Mouse (Mus musculus): Measurements from ENCODE around the gene Wnt16.
"Not testable (repeated sequence)": the region's sequence is repeated elsewhere in the genome, so short reads cannot be mapped to it uniquely, and the experiment has no call there.

Wnt16 gene

DNA sequence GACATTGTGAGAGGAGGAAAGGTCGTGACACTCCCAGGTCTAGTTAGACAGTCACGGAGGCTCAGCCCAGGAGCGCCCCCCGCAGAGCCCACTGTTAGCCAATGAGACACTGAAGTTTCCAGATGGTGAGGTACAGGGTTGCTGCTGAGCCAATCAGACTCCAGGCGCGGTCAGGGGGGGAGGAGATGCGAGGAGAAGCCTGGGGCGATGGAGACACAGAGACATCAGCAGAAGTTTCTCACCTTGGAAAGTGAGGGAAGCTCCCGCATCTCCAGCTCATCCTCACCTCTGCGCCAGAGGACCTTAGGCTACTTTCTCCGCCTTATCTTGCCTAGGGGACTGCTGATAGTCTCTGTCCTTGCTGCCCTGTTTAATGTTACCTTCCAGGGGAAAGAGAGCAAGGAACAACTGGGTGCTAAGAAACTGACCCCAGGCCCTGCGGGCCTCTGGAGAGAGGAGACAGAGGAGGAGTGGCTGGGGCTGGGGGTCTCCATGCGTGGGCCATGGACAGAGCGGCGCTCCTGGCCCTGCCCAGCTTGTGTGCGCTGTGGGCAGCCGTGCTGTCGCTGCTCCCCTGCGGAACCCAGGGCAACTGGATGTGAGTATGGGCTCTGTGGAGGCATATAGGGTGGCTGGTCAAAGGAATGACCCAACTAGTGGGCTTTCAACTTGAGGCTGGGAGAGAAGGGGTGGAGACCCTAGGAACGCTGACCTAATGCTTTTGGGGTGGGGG is at the start of gene Wnt16:
Gene Wnt16 (plus strand): TSS at position 224 of the 733 bp plus-strand sequence.
- DNase-seq, result peak; percentile 11

DNA sequence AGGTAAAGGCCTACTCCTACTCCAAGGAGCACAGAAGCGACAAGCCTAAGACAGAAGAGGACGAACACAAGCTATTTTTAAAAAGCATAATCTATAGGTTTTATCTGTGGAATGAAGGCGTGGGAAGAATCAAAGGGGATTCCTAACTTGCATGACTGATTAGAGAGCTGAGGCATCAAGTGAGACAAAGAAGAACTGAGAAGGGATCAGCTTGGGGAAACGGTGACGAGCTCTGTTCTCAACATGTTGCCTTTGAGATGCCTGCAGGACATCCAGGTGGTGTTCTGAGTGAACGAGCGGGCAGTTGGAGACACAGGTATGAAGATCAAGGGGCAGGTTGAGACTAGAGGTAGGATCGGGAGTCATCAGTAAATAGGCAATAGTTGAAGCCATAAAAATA is 44.7 kb upstream of the Wnt16 start:
- no peak for DNase-seq

DNA sequence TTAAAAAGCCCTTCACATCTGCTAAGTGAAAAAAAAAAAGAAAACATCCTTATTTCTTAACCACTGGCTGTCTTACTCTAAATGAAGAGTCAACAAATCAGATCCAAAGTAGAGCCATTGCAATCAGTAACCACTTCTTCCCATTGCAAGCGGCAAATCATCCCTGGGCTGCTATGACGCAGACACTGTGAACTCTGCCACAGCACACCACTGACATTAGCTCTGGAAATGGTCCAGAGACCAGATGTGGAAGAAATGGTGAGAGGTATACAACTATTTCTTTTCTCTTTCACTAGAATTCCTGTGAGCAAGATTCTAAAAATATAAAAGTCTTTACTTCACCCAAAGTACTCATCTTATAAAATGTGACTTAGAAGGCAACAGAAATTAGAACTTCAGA is 41.3 kb upstream of the Wnt16 start:
- no peak for DNase-seq

DNA sequence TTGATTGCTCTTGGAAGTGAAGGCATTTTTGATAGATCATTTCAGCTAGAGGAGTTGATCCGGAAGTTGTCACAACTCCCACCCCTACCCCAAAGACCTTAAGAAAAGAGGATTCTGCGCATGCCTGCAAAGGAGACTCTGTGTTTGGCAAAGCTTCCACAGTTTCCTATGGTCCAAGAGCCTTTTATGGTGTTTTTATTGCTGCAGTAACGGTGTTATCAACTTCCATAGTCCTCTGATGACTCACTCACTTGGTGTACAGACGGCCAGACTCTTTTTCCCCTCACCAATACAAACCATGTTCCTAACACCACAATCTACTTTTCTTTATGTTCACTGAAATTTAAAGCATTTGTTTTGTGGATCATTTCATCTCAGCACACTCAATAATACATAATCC is 29.2 kb upstream of the Wnt16 start:
- no peak for DNase-seq

- DNase-seq, result no peak
These were observed 25.5 kb upstream of the Wnt16 start for GRCm38 (mm10) chr6:22262519-22262918.

DNA sequence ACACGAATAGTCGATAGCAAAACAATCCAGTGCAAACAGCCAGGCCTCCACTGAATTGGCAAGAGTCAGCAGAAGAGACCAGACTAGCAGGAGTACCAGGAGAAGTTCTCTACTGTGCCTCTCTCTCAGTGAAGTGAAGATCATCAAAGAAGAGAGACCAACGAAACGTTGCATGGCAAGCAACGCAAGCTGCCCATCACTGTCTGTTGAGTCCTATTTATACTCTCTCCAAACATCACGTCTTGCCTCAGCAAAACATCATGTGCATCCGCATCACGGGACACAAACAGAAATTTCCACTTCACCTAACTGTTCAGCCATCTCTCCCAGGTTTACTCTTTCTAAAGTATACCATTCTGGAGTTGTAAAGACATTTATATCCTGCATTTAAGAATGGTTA is 23.9 kb upstream of the Wnt16 start:
- DNase-seq, result not testable (repeated sequence)

GRCm38 (mm10) chr6:22266018-22266417 is 22.0 kb upstream of the Wnt16 start:
- DNase-seq, result no peak

GRCm38 (mm10) chr6:22267807-22268667 is 20.0 kb upstream of the Wnt16 start:
- no peak for DNase-seq

DNA sequence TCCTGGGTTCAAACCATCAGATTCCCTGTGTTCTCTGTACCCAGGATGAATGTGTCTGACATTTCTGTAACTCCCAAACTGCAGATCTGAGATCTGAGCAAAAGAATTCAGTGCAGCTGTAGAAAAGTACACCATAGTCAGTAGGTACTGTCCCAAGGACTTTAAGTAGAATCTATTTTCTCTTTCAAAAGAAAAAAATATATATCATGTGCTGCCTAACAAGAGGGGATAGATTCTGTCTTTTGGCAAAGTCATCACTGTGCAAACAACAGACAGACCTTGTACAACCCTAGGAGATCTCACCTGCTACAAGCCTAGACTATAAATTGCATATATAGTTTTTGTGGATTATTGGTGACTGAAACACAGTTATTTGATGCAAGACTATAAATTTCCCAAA is 19.4 kb upstream of the Wnt16 start:
- no peak for DNase-seq

DNA sequence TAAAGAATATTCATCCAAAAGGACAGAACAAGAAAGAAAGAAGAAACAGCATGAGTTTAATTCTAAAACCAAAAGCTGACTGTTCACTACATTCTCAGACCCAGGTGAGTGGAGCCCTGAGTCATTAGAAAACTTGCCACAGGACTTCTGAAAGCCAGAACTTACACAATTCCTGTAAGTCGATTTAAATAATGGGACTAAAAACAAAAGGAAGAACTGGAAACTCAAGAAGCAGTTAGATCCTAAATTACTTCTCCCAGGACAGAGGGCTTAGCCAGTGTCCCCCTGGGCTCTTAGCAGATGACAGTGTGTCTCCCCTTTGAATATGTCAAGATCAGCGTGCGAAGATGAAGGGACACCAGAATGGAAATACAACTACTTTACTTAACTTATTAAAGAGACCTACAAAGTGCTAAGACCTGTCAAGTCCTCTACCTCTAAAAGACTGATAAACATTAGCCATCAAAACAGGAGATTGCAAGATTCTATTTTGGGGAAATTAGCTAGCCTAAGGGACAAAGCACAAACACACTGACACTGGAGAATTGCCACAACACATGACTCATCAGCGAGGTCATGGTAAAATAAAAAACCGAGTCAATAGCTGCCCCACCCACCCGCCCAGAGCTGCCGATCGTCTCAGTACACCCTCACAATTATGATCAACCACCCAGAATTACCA is 18.0 kb upstream of the Wnt16 start:
- no peak for DNase-seq

GRCm38 (mm10) chr6:22277941-22278340 is 10.1 kb upstream of the Wnt16 start:
- no peak for DNase-seq

DNA sequence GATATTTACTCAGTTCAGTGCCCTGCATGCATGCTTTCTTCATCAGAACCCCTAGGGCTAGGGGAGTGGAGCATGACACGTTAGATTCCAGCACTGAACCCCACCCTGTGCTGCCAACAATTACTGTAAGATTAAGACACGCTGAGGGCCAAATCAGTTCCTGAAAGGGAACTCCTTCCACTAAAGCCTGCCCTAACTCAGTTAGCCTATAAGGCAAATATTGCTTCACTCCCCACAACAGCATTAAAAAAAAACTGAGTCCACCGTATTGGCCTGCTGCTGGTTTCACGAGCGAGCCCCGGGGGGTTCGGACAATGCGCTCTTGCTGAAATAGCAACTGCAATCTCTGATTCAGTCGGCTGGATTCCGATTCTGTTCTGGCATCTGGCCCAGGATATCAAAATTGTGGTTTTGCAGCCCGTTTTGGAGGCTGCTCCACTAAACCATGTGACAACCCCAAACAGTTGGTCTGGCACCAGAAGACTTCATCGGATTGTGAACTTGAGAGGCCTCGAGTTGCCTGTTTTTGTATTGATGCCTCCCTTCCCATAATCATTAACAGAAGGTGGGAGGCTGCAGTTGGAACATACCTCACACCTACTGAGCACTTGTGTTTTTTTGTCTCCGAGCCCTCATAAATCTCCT is 7.7 kb upstream of the Wnt16 start:
- DNase-seq, result no peak

- DNase-seq, result no peak
These were observed 5.6 kb upstream of the Wnt16 start for GRCm38 (mm10) chr6:22282405-22282804.

DNA sequence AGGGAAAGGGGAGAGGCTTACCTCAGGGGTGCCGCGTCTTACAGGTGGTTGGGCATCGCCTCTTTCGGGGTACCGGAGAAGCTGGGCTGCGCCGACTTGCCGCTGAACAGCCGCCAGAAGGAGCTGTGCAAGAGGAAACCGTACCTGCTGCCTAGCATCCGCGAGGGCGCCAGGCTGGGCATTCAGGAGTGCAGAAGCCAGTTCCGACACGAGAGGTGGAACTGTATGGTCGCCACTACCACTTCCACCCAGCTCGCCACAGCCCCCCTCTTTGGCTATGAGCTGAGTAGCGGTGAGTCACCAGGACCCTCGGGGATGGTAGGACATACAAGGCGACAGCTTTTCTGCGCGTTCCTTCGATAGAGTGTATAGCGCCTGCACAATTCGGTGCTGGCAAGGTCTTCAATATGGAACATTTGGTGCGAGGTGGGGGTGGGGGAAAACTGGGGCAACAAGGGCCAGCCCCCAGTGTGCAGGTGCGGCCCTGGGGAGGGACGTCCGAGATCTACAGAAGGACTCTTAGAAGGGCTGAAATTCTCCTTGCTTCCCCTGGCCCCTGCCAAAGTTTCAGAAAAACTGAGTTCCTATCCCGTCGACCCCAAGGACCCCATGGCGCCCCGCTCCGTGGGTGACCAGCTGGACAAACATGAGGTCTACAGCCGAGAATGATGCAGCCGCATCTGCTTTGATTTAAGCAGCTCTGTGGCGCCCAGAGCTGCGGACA is 872 bp downstream of the Wnt16 start:
- DNase-seq, result peak; percentile 56

DNA sequence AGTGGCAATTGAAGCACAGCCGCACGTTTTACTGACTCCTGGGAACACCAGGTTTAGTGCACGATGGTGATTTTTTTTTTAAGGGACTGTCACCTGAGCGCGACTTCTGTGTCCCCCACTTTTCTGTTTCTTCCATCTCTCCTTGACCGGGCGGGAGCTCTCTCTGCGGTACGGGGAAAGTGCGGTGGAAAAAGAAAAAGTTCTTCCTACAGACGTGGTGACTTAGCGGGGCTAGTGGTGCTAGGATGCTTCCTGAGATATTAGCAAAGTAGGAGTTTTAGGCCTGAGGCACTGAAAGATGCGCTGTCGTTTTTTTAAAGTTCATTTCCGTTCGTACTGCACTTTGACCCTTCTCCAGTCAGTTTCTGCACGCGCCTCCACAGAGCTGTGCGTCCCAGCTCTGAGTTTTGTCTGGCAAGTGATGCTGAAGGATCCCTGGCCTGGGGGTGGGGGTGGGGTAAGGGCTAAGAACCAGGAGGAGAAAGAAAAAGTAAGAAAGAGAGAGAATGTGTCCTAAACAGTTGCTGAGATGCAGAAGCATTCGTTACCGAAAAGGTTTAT is 1.5 kb downstream of the Wnt16 start:
- DNase-seq, result no peak

- DNase-seq, result no peak
These were observed 2.8 kb downstream of the Wnt16 start for GRCm38 (mm10) chr6:22290790-22291189.

DNA sequence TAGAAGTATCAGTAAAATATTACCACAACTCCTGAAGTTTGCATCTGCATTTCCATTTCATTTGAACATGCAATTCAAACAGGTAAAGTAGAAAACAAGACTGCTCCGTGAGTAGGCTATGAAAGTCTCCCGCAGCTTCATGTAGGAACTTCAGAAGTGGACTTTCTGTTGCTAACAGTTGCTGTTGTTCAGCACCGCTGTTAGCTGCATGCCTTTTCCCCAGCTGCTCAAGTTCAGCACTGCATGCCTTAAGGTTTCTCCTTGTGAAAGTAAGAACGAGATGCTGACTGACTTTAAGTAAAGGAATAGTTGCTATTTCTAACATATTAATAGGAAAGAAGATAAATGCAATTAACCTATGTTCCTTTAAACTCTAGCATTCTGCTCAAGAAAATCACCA is 4.0 kb downstream of the Wnt16 start:
- no peak for DNase-seq

- DNase-seq, result no peak
These were observed 5.9 kb downstream of the Wnt16 start for GRCm38 (mm10) chr6:22293922-22294321.

DNA sequence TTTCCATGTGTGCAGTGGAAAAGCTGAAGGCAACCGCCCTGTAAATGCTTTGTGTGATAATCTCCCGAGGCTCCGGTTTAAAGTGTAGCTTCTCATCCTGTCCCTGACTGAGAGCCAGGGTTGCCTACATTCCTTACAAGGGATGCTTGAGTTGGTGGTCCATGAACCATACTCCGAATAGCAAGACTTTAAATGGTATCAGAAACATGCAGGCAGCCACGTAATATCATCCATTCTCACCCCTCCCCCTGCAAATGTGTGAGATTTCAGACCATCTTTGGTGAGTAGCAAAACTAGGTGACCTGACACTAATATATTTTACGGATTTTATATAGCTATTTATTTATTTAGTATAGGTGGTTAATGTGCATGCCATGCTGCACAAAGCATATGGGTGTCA is 9.0 kb downstream of the Wnt16 start:
- DNase-seq, result no peak

DNA sequence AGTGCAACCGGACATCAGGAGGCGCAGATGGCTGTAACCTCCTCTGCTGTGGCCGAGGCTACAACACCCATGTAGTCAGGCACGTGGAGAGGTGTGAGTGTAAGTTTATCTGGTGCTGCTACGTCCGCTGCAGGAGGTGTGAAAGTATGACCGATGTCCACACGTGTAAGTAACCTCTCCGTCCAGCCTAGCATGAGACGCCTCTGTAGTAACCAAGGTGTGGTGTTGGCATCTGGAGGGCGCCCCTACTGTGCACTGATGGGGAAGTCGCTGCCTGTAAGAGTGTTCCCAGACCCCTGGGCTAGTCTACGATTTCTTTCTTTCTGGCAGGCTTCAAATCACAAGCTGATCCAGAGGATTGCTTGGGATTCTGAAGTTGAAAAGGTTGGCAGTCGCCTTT is 10.0 kb downstream of the Wnt16 start:
- no peak for DNase-seq

- peak; percentile 88 for DNase-seq
These were observed 37.5 kb downstream of the Wnt16 start for GRCm38 (mm10) chr6:22325364-22326072.

Measured in thymus, postnatal 4 days (tissue).